Mouse (Mus musculus) liver, postnatal 0 days (tissue): ENCODE results near the gene Cacna2d4. TPM values are rescaled to one million over a fixed set of nuclear protein-coding genes. Genes with fewer than 3 reads are reported as not detected.
A peak's percentile ranks its signal among the peaks of the same experiment; 100 is the strongest.

Experiments used
- ATAC-seq: fragments of 200-750 bp; cut with Nextera tagmentation; 2 replicates; pipeline ENCODE4 v1.8.0; 2017; ENCODE audit warnings: mild to moderate bottlenecking, moderate library complexity
- DNase-seq: peaks from one replicate; pipeline ENCODE4 v3.0.0-alpha.2; 2016
- H3K27ac ChIP-seq: fragments of 300-500 bp; sonication (generic); 2 replicates; pipeline ENCODE4 v1.5.1; 2014; ENCODE audit warnings: antibody characterized with exemption, moderate library complexity, mild to moderate bottlenecking, low read depth
- H3K27me3 ChIP-seq: fragments of 300-500 bp; sonication (generic); 2 replicates; pipeline ENCODE4 v1.6.1; 2014; ENCODE audit warnings: low read length, control low read depth, mixed read lengths; ENCODE audit not compliant: insufficient read depth
- H3K36me3 ChIP-seq: fragments of 300-500 bp; sonication (generic); replicated peaks from 2 replicates; pipeline ENCODE4 v1.6.1; 2014; ENCODE audit warnings: mild to moderate bottlenecking, control low read depth, low read length, moderate library complexity, mixed read lengths; ENCODE audit not compliant: insufficient read depth
- H3K4me1 ChIP-seq: fragments of 300-500 bp; sonication (generic); 2 replicates; pipeline ENCODE4 v1.6.1; 2014; ENCODE audit warnings: antibody characterized with exemption, mild to moderate bottlenecking, control low read depth; ENCODE audit not compliant: insufficient read depth
- H3K4me2 ChIP-seq: fragments of 300-500 bp; sonication (generic); 2 replicates; pipeline ENCODE4 v1.6.1; 2014; ENCODE audit warnings: low read depth, mild to moderate bottlenecking, low read length, moderate library complexity, mixed read lengths
- H3K4me3 ChIP-seq: fragments of 300-500 bp; sonication (generic); 2 replicates; pipeline ENCODE4 v1.5.1; 2014; ENCODE audit warnings: low read depth, low read length
- H3K9ac ChIP-seq: fragments of 300-500 bp; sonication (generic); replicated peaks from 2 replicates; pipeline ENCODE4 v1.6.1; 2014; ENCODE audit warnings: mild to moderate bottlenecking, moderate library complexity
- H3K9me3 ChIP-seq: fragments of 300-500 bp; sonication (generic); 2 replicates; pipeline ENCODE4 v1.6.1; 2016; ENCODE audit warnings: mild to moderate bottlenecking, control low read depth, low read length, mixed read lengths
- CTCF ChIP-seq: sonication (generic); IDR thresholded peaks from 2 replicates; pipeline ENCODE4 v1.5.1; 2016; ENCODE audit warnings: antibody characterized with exemption, low read depth
- EP300 ChIP-seq: IDR thresholded peaks from 2 replicates; pipeline ENCODE4 v1.6.1; 2016; ENCODE audit warnings: antibody characterized with exemption, low read depth, mild to moderate bottlenecking
- WGBS: fragments of 180-500 bp; shearing (Covaris S2); extraction: QIAGEN DNeasy Blood & Tissue Kit; methylation state at CpG from one replicate; pipeline ENCODE4 v1.1.7; 2014; ENCODE audit not compliant: insufficient replicate concordance; 5-methylcytosine and 5-hydroxymethylcytosine counted together
- polyA plus RNA-seq: library from polyadenylated mRNA; unstranded; fragments of >200 nt; fragmentation: Nextera tagmentation; extraction: Ambion mirVana; gene quantifications from 2 replicates; pipeline ENCODE4 v1.2.1, GENCODE M21; 2015

The Cacna2d4 gene
- polyA plus RNA-seq, 1 experiment from 2014 or later, result 0.08 TPM

GRCm38 (mm10) chr6:119194601-119195000 lies 41.7 kb upstream of the Cacna2d4 start:
- no peak for DNase-seq
- Histone ChIP-seq H3K4me3 (no peak overlapping the region), H3K9ac (no peak overlapping the region), H3K9me3 (no peaks in the 10 kb centered on the region), H3K36me3 (peaks cover 5% of the 10 kb centered on the region; the same call in 1 of the 2 replicates), H3K27me3 (no peaks in the 10 kb centered on the region), H3K4me1 (peaks cover 5% of the 10 kb centered on the region), H3K4me2 (no peak overlapping the region), H3K27ac (no peak overlapping the region)
- TF ChIP-seq CTCF (no peak), EP300 (no peak)
- 80% methylated on average over 7 of the region's 7 CpGs for WGBS
- ATAC-seq, result no peak

DNA sequence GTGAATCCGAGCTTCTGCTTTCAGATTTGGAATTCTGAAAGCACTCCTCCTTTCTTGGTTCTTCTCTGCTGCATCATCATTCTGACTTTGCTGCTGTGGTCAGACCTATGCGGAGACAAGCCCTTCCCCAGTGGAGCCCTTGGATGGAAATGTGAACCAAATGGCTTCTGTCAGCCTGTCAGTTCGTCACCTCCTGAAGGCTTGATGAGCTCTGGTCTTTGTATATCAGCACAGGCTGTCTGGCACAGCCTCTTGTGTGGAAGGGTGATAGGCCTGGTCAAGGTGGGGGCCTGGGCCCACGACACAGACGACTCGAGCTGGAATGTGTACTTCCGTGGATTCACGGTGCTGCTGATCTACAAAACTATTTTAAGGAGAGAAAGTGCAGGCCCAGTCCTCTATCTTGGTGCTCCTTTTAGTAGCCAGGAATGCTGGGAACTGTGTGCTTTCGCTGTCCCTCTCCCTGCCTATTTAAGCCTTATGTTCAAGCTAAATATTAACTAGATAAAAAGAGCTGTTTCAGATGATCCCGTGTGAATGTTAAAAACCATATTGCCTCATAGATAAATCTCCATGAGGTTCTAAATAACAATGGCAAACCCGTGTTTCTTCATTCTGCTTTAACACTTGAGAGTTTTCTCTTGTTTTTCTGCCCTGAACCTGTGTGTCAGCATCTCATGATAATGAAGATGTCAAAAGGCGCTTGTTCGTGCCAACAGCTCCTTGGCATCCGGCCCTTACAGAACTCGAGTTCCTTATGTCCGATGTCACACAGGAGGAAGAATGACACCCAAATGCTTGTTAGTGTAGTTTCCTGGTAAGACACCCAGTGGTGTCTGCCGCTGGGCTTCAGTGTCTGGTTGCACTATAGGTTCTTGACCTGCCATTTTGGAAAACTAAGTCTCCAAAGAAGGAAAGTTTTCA lies 39.7 kb upstream of the Cacna2d4 start, which contains the start of gene Cacna1c:
TSS of gene Cacna1c (minus strand) at position 37 of the 924 bp plus-strand sequence.
- Histone ChIP-seq H3K9ac (no peak within 1 kb of the TSS), H3K36me3 (peaks cover 5% of the 10 kb centered on the region; the same call in 1 of the 2 replicates), H3K4me2 (no peak within 1 kb of the TSS), H3K9me3 (no peaks in the 10 kb centered on the region), H3K4me3 (no peak within 1 kb of the TSS), H3K4me1 (peaks cover 5% of the 10 kb centered on the region), H3K27me3 (no peaks in the 10 kb centered on the region), H3K27ac (no peak within 1 kb of the TSS)
- no peak for TF ChIP-seq EP300
- no peak for TF ChIP-seq CTCF
- no peak for DNase-seq
- no peak for ATAC-seq
- 64% methylated on average over 17 of the region's 17 CpGs for WGBS

DNA sequence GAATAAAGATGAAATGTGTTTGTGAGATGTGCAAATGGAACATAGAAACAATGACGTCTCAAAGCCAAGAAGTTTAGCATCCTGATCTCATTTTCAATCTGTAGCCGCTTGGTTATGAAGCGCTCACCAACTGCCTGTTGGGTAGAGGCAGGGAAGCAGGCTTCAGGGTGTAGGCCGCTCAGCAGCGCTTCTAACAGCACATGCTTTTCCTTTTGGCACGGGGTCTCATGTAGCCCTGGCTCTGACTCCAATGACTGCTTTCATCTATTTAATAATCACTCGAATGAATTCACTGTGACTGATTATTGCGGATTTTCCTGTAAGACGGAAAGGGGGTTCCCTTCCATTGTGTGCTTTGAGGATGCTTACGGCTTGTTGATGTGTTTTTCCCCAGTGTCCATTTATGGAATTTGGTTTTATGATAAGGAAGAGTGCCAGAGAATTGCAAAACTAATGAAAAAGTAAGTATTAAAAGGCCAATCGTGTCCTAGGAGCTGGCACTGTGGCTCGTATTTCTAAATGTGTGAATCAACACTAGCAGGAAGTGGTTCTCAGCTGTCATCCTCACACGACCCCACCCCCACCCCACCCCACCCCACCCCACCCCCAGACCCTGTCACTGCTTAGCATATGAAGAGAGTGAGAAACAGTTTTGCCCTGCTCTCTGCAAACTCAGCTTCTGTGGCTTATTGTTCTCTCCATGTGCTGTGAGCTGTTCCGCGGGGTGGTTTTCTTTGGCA lies 37.6 kb upstream of the Cacna2d4 start:
- H3K27ac ChIP-seq, result no peak overlapping the region
- H3K9me3 ChIP-seq, result no peaks in the 10 kb centered on the region
- DNase-seq, result no peak
- H3K4me2 ChIP-seq, result no peak overlapping the region
- H3K4me3 ChIP-seq, result no peak overlapping the region
- no peaks in the 10 kb centered on the region for H3K27me3 ChIP-seq
- 65% methylated on average over 15 of the region's 15 CpGs for WGBS
- ATAC-seq, result no peak
- H3K9ac ChIP-seq, result no peak overlapping the region
- peaks cover 5% of the 10 kb centered on the region for H3K4me1 ChIP-seq
- H3K36me3 ChIP-seq, result no peaks in the 10 kb centered on the region; the same call in 1 of the 2 replicates
- no peak for TF ChIP-seq EP300
- no peak for TF ChIP-seq CTCF

DNA sequence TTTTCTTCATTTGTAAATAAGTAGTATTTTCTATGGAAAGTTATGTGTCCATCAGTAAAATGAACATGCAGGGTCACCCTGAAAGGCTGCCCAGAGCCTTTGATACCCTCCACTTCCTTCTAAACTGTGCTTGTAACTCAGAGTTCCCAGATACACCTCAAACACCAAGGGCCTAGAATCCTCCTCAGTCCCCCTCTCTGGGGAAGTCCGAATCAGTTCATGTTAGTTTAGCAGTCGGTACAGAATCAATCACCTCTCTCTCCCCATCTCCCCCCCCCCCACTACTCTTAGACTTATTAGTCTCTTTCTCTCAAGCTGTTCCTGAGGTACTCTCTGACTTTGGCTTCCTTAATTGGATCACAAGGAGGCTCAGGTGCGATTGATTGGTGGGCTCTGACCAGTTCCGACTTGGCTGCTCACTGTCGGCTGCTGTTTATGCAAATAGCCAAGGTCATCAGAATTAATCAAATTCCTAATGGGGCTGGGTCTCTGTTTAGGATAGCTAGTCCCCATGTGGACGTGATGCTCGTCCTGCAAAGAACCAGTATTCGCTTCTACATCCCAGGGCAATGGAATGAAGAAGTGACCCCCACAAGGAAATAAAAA lies 36.9 kb upstream of the Cacna2d4 start:
- H3K27me3 ChIP-seq, result no peaks in the 10 kb centered on the region
- TF ChIP-seq EP300 (no peak), CTCF (no peak)
- no peaks in the 10 kb centered on the region for H3K9me3 ChIP-seq
- no peak overlapping the region for H3K27ac ChIP-seq
- WGBS, result 66% methylated on average over 8 of the region's 8 CpGs
- no peak overlapping the region for H3K9ac ChIP-seq
- H3K4me3 ChIP-seq, result no peak overlapping the region
- peaks cover 5% of the 10 kb centered on the region for H3K4me1 ChIP-seq
- no peak for DNase-seq
- no peak overlapping the region for H3K4me2 ChIP-seq
- no peak for ATAC-seq
- H3K36me3 ChIP-seq, result no peaks in the 10 kb centered on the region; the same call in 1 of the 2 replicates

GRCm38 (mm10) chr6:119200362-119200761 lies 36.0 kb upstream of the Cacna2d4 start:
- DNase-seq (peak; percentile 22), ATAC-seq (peak; percentile 94)
- Histone ChIP-seq H3K4me2 (no peak overlapping the region), H3K9ac (no peak overlapping the region), H3K27ac (peak overlapping the region; percentile 86), H3K4me3 (no peak overlapping the region), H3K4me1 (peaks cover 5% of the 10 kb centered on the region), H3K36me3 (no peaks in the 10 kb centered on the region; the same call in 1 of the 2 replicates), H3K27me3 (no peaks in the 10 kb centered on the region), H3K9me3 (no peaks in the 10 kb centered on the region)
- 58% methylated on average over 5 of the region's 5 CpGs for WGBS
- no peak for TF ChIP-seq EP300
- no peak for TF ChIP-seq CTCF
